Mouse (Mus musculus) forelimb bud, embryonic 11.5 days (tissue): ENCODE results near the gene Cd79a.
A peak's percentile ranks its signal among the peaks of the same experiment; 100 is the strongest.
"Not testable (repeated sequence)": the region's sequence is repeated elsewhere in the genome, so short reads cannot be mapped to it uniquely, and the experiment has no call there.

Experiments
- DNase-seq: peaks from one replicate; pipeline ENCODE4 v3.0.0-alpha.2; 2012; ENCODE audit warnings: low read depth, low spot score

Gene Cd79a

GRCm38 (mm10) chr7:24885468-24886307 lies 11.5 kb upstream of the Cd79a start:
- DNase-seq = no peak

GRCm38 (mm10) chr7:24886308-24886633 lies 10.9 kb upstream of the Cd79a start:
- DNase-seq = no peak

GRCm38 (mm10) chr7:24887096-24887495 lies 10.1 kb upstream of the Cd79a start:
- DNase-seq = no peak

GRCm38 (mm10) chr7:24889431-24890220 lies 7.6 kb upstream of the Cd79a start:
- no peak for DNase-seq

GRCm38 (mm10) chr7:24890281-24891216 lies 6.6 kb upstream of the Cd79a start:
- peak; percentile 80 for DNase-seq

GRCm38 (mm10) chr7:24891241-24892124 lies 5.7 kb upstream of the Cd79a start:
- DNase-seq = no peak

GRCm38 (mm10) chr7:24892125-24892583 lies 5.0 kb upstream of the Cd79a start:
- DNase-seq = no peak

GRCm38 (mm10) chr7:24895749-24896148 lies 1.4 kb upstream of the Cd79a start:
- DNase-seq = not testable (repeated sequence)

- no peak for DNase-seq
Measured at GRCm38 (mm10) chr7:24896269-24896668, 912 bp upstream of the Cd79a start.

- DNase-seq = no peak
Measured at GRCm38 (mm10) chr7:24897959-24898358, 778 bp downstream of the Cd79a start.

- DNase-seq = no peak
Measured at GRCm38 (mm10) chr7:24901114-24901513, 3.9 kb downstream of the Cd79a start.

GRCm38 (mm10) chr7:24901842-24902241 lies 4.7 kb downstream of the Cd79a start:
- no peak for DNase-seq

GRCm38 (mm10) chr7:24902264-24902629 lies 5.1 kb downstream of the Cd79a start:
- no peak for DNase-seq

GRCm38 (mm10) chr7:24902630-24903443 lies 5.7 kb downstream of the Cd79a start, which contains the start of gene Arhgef1:
Gene Arhgef1, plus strand, starts transcription at chr7:24902912.
- no peak for DNase-seq

- no peak for DNase-seq
Measured at GRCm38 (mm10) chr7:24903444-24903825, 6.3 kb downstream of the Cd79a start.

GRCm38 (mm10) chr7:24904070-24904483 lies 6.9 kb downstream of the Cd79a start:
- peak; percentile 97 for DNase-seq

GRCm38 (mm10) chr7:24904936-24905335 lies 7.8 kb downstream of the Cd79a start:
- DNase-seq = peak; percentile 71

- no peak for DNase-seq
Measured at GRCm38 (mm10) chr7:24906551-24906950, 9.4 kb downstream of the Cd79a start.

GRCm38 (mm10) chr7:24907211-24907748 lies 10.1 kb downstream of the Cd79a start:
- DNase-seq = peak; percentile 61
